Mouse (Mus musculus) MEL (cell line): Measurements from ENCODE around the gene Six1. TPM values are rescaled to one million over a fixed set of nuclear protein-coding genes. Genes with fewer than 3 reads are reported as not detected.

Source experiments
- DNase-seq: peaks from one replicate; pipeline ENCODE4 v3.0.0; 2011; ENCODE audit warnings: low read depth, low spot score
- H3K27ac ChIP-seq: 2 replicates; pipeline ENCODE4 v1.5.1; 2012; ENCODE audit warnings: low read depth, mild to moderate bottlenecking, control low read depth, low read length, moderate library complexity; ENCODE audit not compliant: control insufficient read depth
- H3K27me3 ChIP-seq, 2 experiments: fragments of 150-350 bp in 1 of 2; sonication (generic) in 1 of 2; 2 replicates each; pipeline ENCODE4 v1.6.1; 2012; ENCODE audit warnings: low read length in 2 of 2, mild to moderate bottlenecking in 2 of 2, improper control_type of control experiment in 1 of 2, moderate library complexity in 1 of 2; ENCODE audit not compliant: insufficient read depth in 2 of 2, control insufficient read depth in 1 of 2
- H3K36me3 ChIP-seq, 2 experiments: 2 replicates each; pipeline ENCODE4 v1.6.1; 2012 to 2014; ENCODE audit warnings: low read length in 2 of 2, improper control_type of control experiment in 1 of 2, inconsistent platforms in 1 of 2, mild to moderate bottlenecking in 1 of 2; ENCODE audit not compliant: insufficient read depth in 2 of 2, control insufficient read depth in 1 of 2
- H3K4me1 ChIP-seq, 2 experiments: fragments of 150-350 bp in 1 of 2; sonication (generic) in 1 of 2; 2 replicates each; pipeline ENCODE4 v1.6.1; 2012; ENCODE audit warnings: low read length in 2 of 2, improper control_type of control experiment in 1 of 2, mild to moderate bottlenecking in 1 of 2; ENCODE audit not compliant: insufficient read depth in 2 of 2, control insufficient read depth in 1 of 2
- H3K4me3 ChIP-seq, 2 experiments: fragments of 150-350 bp in 1 of 2; sonication (generic) in 1 of 2; 2 replicates each; pipeline ENCODE4 v1.5.1; 2012; ENCODE audit warnings: low read depth in 2 of 2, low read length in 2 of 2, mild to moderate bottlenecking in 2 of 2, moderate library complexity in 2 of 2, control low read depth in 1 of 2, improper control_type of control experiment in 1 of 2; ENCODE audit not compliant: control insufficient read depth in 1 of 2, insufficient read depth in 1 of 2
- H3K79me2 ChIP-seq: 2 replicates; pipeline ENCODE4 v1.6.1; 2012; ENCODE audit warnings: mild to moderate bottlenecking, low read length, moderate library complexity; ENCODE audit not compliant: control insufficient read depth, poor library complexity, insufficient read depth
- H3K9ac ChIP-seq: 2 replicates; pipeline ENCODE4 v1.6.1; 2012; ENCODE audit warnings: low read depth, mild to moderate bottlenecking, control low read depth, low read length, moderate library complexity; ENCODE audit not compliant: control insufficient read depth, poor library complexity, severe bottlenecking
- H3K9me3 ChIP-seq: fragments of 150-350 bp; sonication (generic); replicated peaks from 2 replicates; pipeline ENCODE4 v1.6.1; 2012; ENCODE audit warnings: mild to moderate bottlenecking, low read length, improper control_type of control experiment, moderate library complexity; ENCODE audit not compliant: insufficient read depth
- CHD1 ChIP-seq: IDR thresholded peaks from 2 replicates; pipeline ENCODE4 v1.6.1; 2012; ENCODE audit warnings: low read depth, mild to moderate bottlenecking, inconsistent platforms, low read length, improper control_type of control experiment
- CHD2 ChIP-seq: IDR thresholded peaks from 2 replicates; pipeline ENCODE4 v1.6.1; 2011; ENCODE audit warnings: low read length, improper control_type of control experiment
- E2F4 ChIP-seq: IDR thresholded peaks from 2 replicates; pipeline ENCODE4 v1.6.1; 2011; ENCODE audit warnings: low read depth, low read length, improper control_type of control experiment, borderline replicate concordance
- EP300 ChIP-seq, 2 experiments: IDR thresholded peaks; 2 replicates each; pipeline ENCODE4 v1.6.1; 2011; ENCODE audit warnings: improper control_type of control experiment in 2 of 2, low read length in 2 of 2, low read depth in 1 of 2, mild to moderate bottlenecking in 1 of 2
- JUND ChIP-seq: IDR thresholded peaks from 2 replicates; pipeline ENCODE4 v1.6.1; 2011; ENCODE audit warnings: low read depth, mild to moderate bottlenecking, improper control_type of control experiment, low read length
- MAFK ChIP-seq: IDR thresholded peaks from 2 replicates; pipeline ENCODE4 v1.6.1; 2011; ENCODE audit warnings: low read depth, mild to moderate bottlenecking, low read length, improper control_type of control experiment, borderline replicate concordance
- MAZ ChIP-seq: IDR thresholded peaks from 2 replicates; pipeline ENCODE4 v1.6.1; 2012; ENCODE audit warnings: low read depth, mild to moderate bottlenecking, inconsistent platforms, low read length, improper control_type of control experiment
- MEF2A ChIP-seq: IDR thresholded peaks from 2 replicates; pipeline ENCODE4 v1.6.1; 2014; ENCODE audit warnings: low read depth, mild to moderate bottlenecking, inconsistent platforms, low read length, improper control_type of control experiment; ENCODE audit not compliant: poor library complexity, insufficient replicate concordance, severe bottlenecking; ENCODE audit errors: extremely low read depth
- MXI1 ChIP-seq: IDR thresholded peaks from 2 replicates; pipeline ENCODE4 v1.6.1; 2011; ENCODE audit warnings: mild to moderate bottlenecking, low read depth, low read length, improper control_type of control experiment
- MYC ChIP-seq: IDR thresholded peaks from 2 replicates; pipeline ENCODE4 v1.6.1; 2011; ENCODE audit warnings: low read depth, mild to moderate bottlenecking, low read length, improper control_type of control experiment, moderate library complexity
- NRF1 ChIP-seq: IDR thresholded peaks from 2 replicates; pipeline ENCODE4 v1.6.1; 2014; ENCODE audit warnings: low read depth, mild to moderate bottlenecking, inconsistent platforms, low read length, improper control_type of control experiment, moderate library complexity; ENCODE audit not compliant: poor library complexity, insufficient read depth, severe bottlenecking
- POLR2AphosphoS2 ChIP-seq: IDR thresholded peaks from 2 replicates; pipeline ENCODE4 v1.6.1; 2011; ENCODE audit warnings: low read length, improper control_type of control experiment
- POLR2AphosphoS5 ChIP-seq: IDR thresholded peaks from 2 replicates; pipeline ENCODE4 v1.6.1; 2012; ENCODE audit warnings: low read depth, borderline replicate concordance, mild to moderate bottlenecking, inconsistent platforms, low read length, moderate library complexity, mixed read lengths
- RCOR1 ChIP-seq: IDR thresholded peaks from 2 replicates; pipeline ENCODE4 v1.6.1; 2012; ENCODE audit warnings: low read depth, mild to moderate bottlenecking, inconsistent platforms, low read length, improper control_type of control experiment
- SIN3A ChIP-seq: IDR thresholded peaks from 2 replicates; pipeline ENCODE4 v1.6.1; 2012; ENCODE audit warnings: low read length, improper control_type of control experiment, inconsistent platforms
- SMC3 ChIP-seq: IDR thresholded peaks from 2 replicates; pipeline ENCODE4 v1.6.1; 2011; ENCODE audit warnings: low read depth, low read length, improper control_type of control experiment
- TBP ChIP-seq: IDR thresholded peaks from 2 replicates; pipeline ENCODE4 v1.8.0; 2011; ENCODE audit warnings: low read depth, low read length, improper control_type of control experiment
- TCF12 ChIP-seq: IDR thresholded peaks from 2 replicates; pipeline ENCODE4 v1.6.1; 2014; ENCODE audit warnings: low read depth, mild to moderate bottlenecking, inconsistent platforms, low read length, improper control_type of control experiment, moderate library complexity
- UBTF ChIP-seq: IDR thresholded peaks from 2 replicates; pipeline ENCODE4 v1.6.1; 2012; ENCODE audit warnings: low read depth, mild to moderate bottlenecking, inconsistent platforms, low read length, improper control_type of control experiment, moderate library complexity, borderline replicate concordance; ENCODE audit not compliant: insufficient read depth
- ZKSCAN1 ChIP-seq: IDR thresholded peaks from 2 replicates; pipeline ENCODE4 v1.6.1; 2012; ENCODE audit warnings: low read depth, mild to moderate bottlenecking, inconsistent platforms, low read length, improper control_type of control experiment, moderate library complexity
- ZMIZ1 ChIP-seq: IDR thresholded peaks from 2 replicates; pipeline ENCODE4 v1.6.1; 2012; ENCODE audit warnings: low read depth, mild to moderate bottlenecking, inconsistent platforms, low read length, improper control_type of control experiment, moderate library complexity
- ZNF384 ChIP-seq: IDR thresholded peaks from 2 replicates; pipeline ENCODE4 v1.6.1; 2012; ENCODE audit warnings: low read depth, mild to moderate bottlenecking, inconsistent platforms, low read length, improper control_type of control experiment
- polyA plus RNA-seq, 2 experiments: library from polyadenylated mRNA; stranded (reverse) in 1 of 2; unstranded in 1 of 2; fragments of >175 nt in 1 of 2; fragments of >200 nt in 1 of 2; gene quantifications; 2 replicates each; pipeline versions ENCODE4 v1.2.1 to v1.2.4; 2012; ENCODE audit warnings: low replicate concordance in 2 of 2, low read depth in 1 of 2; ENCODE audit not compliant: insufficient read length in 2 of 2, insufficient read depth in 1 of 2, missing spikeins in 1 of 2
- total RNA-seq: library from RNA; depleted of rRNA; stranded (reverse); fragments of 300-350 nt; gene quantifications from 2 replicates; pipeline ENCODE4 v1.2.3, GENCODE M21; 2012

Six1 gene
- total and polyA plus RNA-seq, 3 experiments = not detected

- no peak overlapping the region for H3K4me3 ChIP-seq
- DNase-seq = no peak
These were observed 34.8 kb downstream of the Six1 start for GRCm38 (mm10) chr12:73018838-73019237.

DNA sequence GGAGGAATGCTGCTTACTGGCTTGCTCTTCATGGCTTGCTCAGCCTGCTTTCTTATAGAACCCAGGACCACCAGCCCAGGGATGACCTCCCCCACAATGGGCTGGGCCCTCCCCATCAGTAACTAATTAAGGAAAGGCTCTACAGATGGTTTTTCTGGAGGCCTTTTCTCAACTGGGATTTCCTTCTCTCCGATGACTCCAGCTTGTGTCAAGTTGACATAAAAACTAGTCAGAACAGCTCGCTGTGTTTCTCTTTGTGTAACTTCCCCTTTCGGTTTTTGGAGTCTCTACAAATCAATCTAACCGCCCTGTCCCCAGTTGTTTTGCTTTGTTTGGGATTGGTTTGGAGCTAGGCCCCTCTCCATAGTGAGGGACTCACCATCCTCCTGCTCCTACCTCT lies 37.5 kb downstream of the Six1 start:
- H3K36me3 ChIP-seq = no peaks in the 10 kb centered on the region
- H3K4me1 ChIP-seq = no peaks in the 10 kb centered on the region
- no peak overlapping the region for H3K27ac ChIP-seq
- TF ChIP-seq SIN3A (no peak), MAFK (no peak), ZNF384 (no peak), POLR2AphosphoS2 (no peak), TCF12 (no peak), MEF2A (no peak), CHD1 (no peak), JUND (no peak), UBTF (no peak), ZKSCAN1 (no peak), TBP (no peak), RCOR1 (no peak), NRF1 (no peak), SMC3 (no peak), POLR2AphosphoS5 (no peak), EP300 (IDR thresholded peaks at IDR 0.05; ENCODE audit: low read depth in 1 of 2, low read length in 2 of 2) (no peak)
- DNase-seq = no peak
- H3K9ac ChIP-seq = no peak overlapping the region
- no peak overlapping the region for H3K4me3 ChIP-seq
- H3K9me3 ChIP-seq = no peaks in the 10 kb centered on the region
- H3K79me2 ChIP-seq = no peaks in the 10 kb centered on the region
- peaks cover 1 to 2% of the 10 kb centered on the region in 2 experiments; a peak in 3 of 4 replicates for H3K27me3 ChIP-seq

More at GRCm38 (mm10) chr12:73018838-73019237, 34.8 kb downstream of the Six1 start:
- H3K4me1 ChIP-seq = no peaks in the 10 kb centered on the region
- H3K27ac ChIP-seq = no peak overlapping the region
- peaks cover 2 to 3% of the 10 kb centered on the region in 2 experiments; a peak in 3 of 4 replicates for H3K27me3 ChIP-seq
- no peaks in the 10 kb centered on the region for H3K79me2 ChIP-seq
- no peaks in the 10 kb centered on the region for H3K36me3 ChIP-seq
- TF ChIP-seq ZKSCAN1 (no peak), MYC (no peak), E2F4 (no peak), ZMIZ1 (no peak), MXI1 (no peak), CHD2 (no peak), JUND (no peak), UBTF (no peak), EP300 (IDR thresholded peaks at IDR 0.05; ENCODE audit: low read depth in 1 of 2, low read length in 2 of 2) (no peak), MAZ (no peak)
- no peak overlapping the region for H3K9ac ChIP-seq
- no peaks in the 10 kb centered on the region for H3K9me3 ChIP-seq
